Mouse (Mus musculus) CH12.LX (cell line): Measurements from ENCODE around the gene Sipa1l3.

ENCODE experiments used
- BHLHE40 ChIP-seq: IDR thresholded peaks from 2 replicates; pipeline ENCODE4 v1.6.1; 2011; ENCODE audit warnings: mild to moderate bottlenecking, low read depth, low read length, improper control_type of control experiment
- CHD2 ChIP-seq: IDR thresholded peaks from 2 replicates; pipeline ENCODE4 v1.6.1; 2011; ENCODE audit warnings: low read length, improper control_type of control experiment
- CTCF ChIP-seq, 2 experiments: IDR thresholded peaks in 1 of 2; conservative IDR thresholded peaks in 1 of 2; 2 replicates each; pipeline ENCODE4 v1.5.1; 2011 to 2012; ENCODE audit warnings: low read depth in 2 of 2, low read length in 2 of 2, improper control_type of control experiment in 1 of 2, inconsistent platforms in 1 of 2, mild to moderate bottlenecking in 1 of 2, moderate library complexity in 1 of 2
- EP300 ChIP-seq: IDR thresholded peaks from 2 replicates; pipeline ENCODE4 v1.6.1; 2011; ENCODE audit warnings: low read length, improper control_type of control experiment
- JUND ChIP-seq: conservative IDR thresholded peaks from 2 replicates; pipeline ENCODE4 v1.6.1; 2011; ENCODE audit warnings: low read depth, low read length, improper control_type of control experiment
- MAX ChIP-seq: IDR thresholded peaks from 2 replicates; pipeline ENCODE4 v1.6.1; 2011; ENCODE audit warnings: low read length, improper control_type of control experiment
- NELFE ChIP-seq: IDR thresholded peaks from 2 replicates; pipeline ENCODE4 v1.6.1; 2011; ENCODE audit warnings: low read depth, low read length, improper control_type of control experiment
- NRF1 ChIP-seq: IDR thresholded peaks from 2 replicates; pipeline ENCODE4 v1.6.1; 2014; ENCODE audit warnings: low read depth, mild to moderate bottlenecking, inconsistent platforms, low read length, improper control_type of control experiment, moderate library complexity
- PAX5 ChIP-seq: IDR thresholded peaks from 2 replicates; pipeline ENCODE4 v1.6.1; 2012; ENCODE audit warnings: low read length, inconsistent platforms, mixed read lengths
- POLR2A ChIP-seq: IDR thresholded peaks from 2 replicates; pipeline ENCODE4 v1.6.1; 2011; ENCODE audit warnings: low read depth, mild to moderate bottlenecking, improper control_type of control experiment, low read length
- SIN3A ChIP-seq: IDR thresholded peaks from 2 replicates; pipeline ENCODE4 v1.6.1; 2012; ENCODE audit warnings: low read length, improper control_type of control experiment, inconsistent platforms
- TCF12 ChIP-seq: IDR thresholded peaks from 2 replicates; pipeline ENCODE4 v1.6.1; 2014; ENCODE audit warnings: low read depth, mild to moderate bottlenecking, inconsistent platforms, low read length, improper control_type of control experiment
- UBTF ChIP-seq: IDR thresholded peaks from 2 replicates; pipeline ENCODE4 v1.6.1; 2012; ENCODE audit warnings: low read depth, mild to moderate bottlenecking, inconsistent platforms, low read length, improper control_type of control experiment, moderate library complexity

- no peak for TF ChIP-seq CTCF (conservative IDR thresholded peaks at IDR 0.05 in 1 of 2, IDR thresholded peaks at IDR 0.05 in 1 of 2; ENCODE audit: low read depth in 2 of 2, low read length in 2 of 2)
- no peak for TF ChIP-seq TCF12
- no peak for TF ChIP-seq EP300
- TF ChIP-seq POLR2A: no peak
- TF ChIP-seq MAX: no peak
- no peak for TF ChIP-seq BHLHE40
- TF ChIP-seq JUND: no peak
- no peak for TF ChIP-seq SIN3A
- TF ChIP-seq NELFE: no peak
- TF ChIP-seq NRF1: no peak
- TF ChIP-seq UBTF: no peak
- TF ChIP-seq CHD2: no peak
- TF ChIP-seq PAX5: no peak
Measured at GRCm38 (mm10) chr7:29555521-29555920, 37.1 kb upstream of the Sipa1l3 start.
